Mouse (Mus musculus): Measurements from ENCODE around the gene Zmynd8.
A peak's percentile ranks its signal among the peaks of the same experiment; 100 is the strongest.

DNA sequence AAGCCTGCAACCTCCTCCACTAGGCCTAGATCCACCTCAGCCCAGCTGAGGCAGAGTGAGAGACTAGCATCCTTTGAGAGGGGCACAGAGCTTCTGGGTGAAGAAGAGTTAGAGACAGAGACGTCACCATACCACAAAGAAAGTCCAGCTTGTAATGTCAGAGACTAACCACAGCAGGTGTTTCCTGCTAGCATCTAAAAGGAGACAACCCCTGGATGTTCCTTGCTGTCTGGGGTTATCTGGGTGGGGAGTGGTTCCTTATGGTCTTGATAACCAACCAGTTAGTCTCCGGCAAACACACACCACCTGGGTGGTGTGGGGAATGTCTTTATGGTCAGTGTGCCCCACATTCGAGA, 105.6 kb downstream of the Zmynd8 start:
- TF ChIP-seq CTCF (IDR thresholded peaks at IDR 0.05; ENCODE audit: control insufficient read depth, insufficient read depth, low read length) (0 out of 2 replicates have a peak, but pooled peaks have one; percentile 4), POLR2A (IDR thresholded peaks at IDR 0.05; ENCODE audit: borderline replicate concordance, control insufficient read depth, low read depth, low read length) (no peak)

Measured in bone marrow, adult 2 months (tissue).